Mouse (Mus musculus) neural tube, embryonic 12.5 days (tissue): ENCODE measurements around the gene Hscb. TPM values are rescaled to one million over a fixed set of nuclear protein-coding genes. Genes with fewer than 3 reads are reported as not detected.

Experiments used
- polyA plus RNA-seq: library from polyadenylated mRNA; unstranded; fragments of >200 nt; fragmentation: Nextera tagmentation; extraction: Ambion mirVana; gene quantifications from 2 replicates; pipeline ENCODE4 v1.2.1, GENCODE M21; 2016

Gene Hscb
- polyA plus RNA-seq, 1 experiment from 2014 or later, result 20.4 TPM

Other genes starting within 250 kb of the Hscb start
- gene Noc4l, start 186.4 kb downstream of the Hscb start, polyA plus RNA-seq, result 49.2 and 50.4 TPM in 2 replicates
- gene Ddx51, start 186.3 kb downstream of the Hscb start, polyA plus RNA-seq, result 32.1 and 33.9 TPM in 2 replicates
- 53.1 and 57.2 TPM in 2 replicates for gene Ep400, start 69.1 kb downstream of the Hscb start, polyA plus RNA-seq
- 25.0 and 26.5 TPM in 2 replicates for gene Pus1, start 59.1 kb downstream of the Hscb start, polyA plus RNA-seq
- 36.2 and 37.2 TPM in 2 replicates for gene Ulk1, start 29.7 kb downstream of the Hscb start, polyA plus RNA-seq
- gene Chek2, start 202 bp upstream of the Hscb start, polyA plus RNA-seq, result 18.4 and 20.9 TPM in 2 replicates
- gene Ttc28, start 40.0 kb upstream of the Hscb start, polyA plus RNA-seq, result 21.8 and 25.6 TPM in 2 replicates